Mouse (Mus musculus) MEL (cell line): ENCODE data around the gene Klhl41. TPM values are rescaled to one million over a fixed set of nuclear protein-coding genes. Genes with fewer than 3 reads are reported as not detected.

Experiments used
- DNase-seq: peaks from one replicate; pipeline ENCODE4 v3.0.0; 2011; ENCODE audit warnings: low read depth, low spot score
- H3K27ac ChIP-seq: 2 replicates; pipeline ENCODE4 v1.5.1; 2012; ENCODE audit warnings: low read depth, mild to moderate bottlenecking, control low read depth, low read length, moderate library complexity; ENCODE audit not compliant: control insufficient read depth
- H3K27me3 ChIP-seq, 2 experiments: fragments of 150-350 bp in 1 of 2; sonication (generic) in 1 of 2; 2 replicates each; pipeline ENCODE4 v1.6.1; 2012; ENCODE audit warnings: low read length in 2 of 2, mild to moderate bottlenecking in 2 of 2, improper control_type of control experiment in 1 of 2, moderate library complexity in 1 of 2; ENCODE audit not compliant: insufficient read depth in 2 of 2, control insufficient read depth in 1 of 2
- H3K36me3 ChIP-seq, 2 experiments: 2 replicates each; pipeline ENCODE4 v1.6.1; 2012 to 2014; ENCODE audit warnings: low read length in 2 of 2, improper control_type of control experiment in 1 of 2, inconsistent platforms in 1 of 2, mild to moderate bottlenecking in 1 of 2; ENCODE audit not compliant: insufficient read depth in 2 of 2, control insufficient read depth in 1 of 2
- H3K4me1 ChIP-seq, 2 experiments: fragments of 150-350 bp in 1 of 2; sonication (generic) in 1 of 2; 2 replicates each; pipeline ENCODE4 v1.6.1; 2012; ENCODE audit warnings: low read length in 2 of 2, improper control_type of control experiment in 1 of 2, mild to moderate bottlenecking in 1 of 2; ENCODE audit not compliant: insufficient read depth in 2 of 2, control insufficient read depth in 1 of 2
- H3K4me3 ChIP-seq, 2 experiments: fragments of 150-350 bp in 1 of 2; sonication (generic) in 1 of 2; 2 replicates each; pipeline ENCODE4 v1.5.1; 2012; ENCODE audit warnings: low read depth in 2 of 2, low read length in 2 of 2, mild to moderate bottlenecking in 2 of 2, moderate library complexity in 2 of 2, control low read depth in 1 of 2, improper control_type of control experiment in 1 of 2; ENCODE audit not compliant: control insufficient read depth in 1 of 2, insufficient read depth in 1 of 2
- H3K79me2 ChIP-seq: 2 replicates; pipeline ENCODE4 v1.6.1; 2012; ENCODE audit warnings: mild to moderate bottlenecking, low read length, moderate library complexity; ENCODE audit not compliant: control insufficient read depth, poor library complexity, insufficient read depth
- H3K9ac ChIP-seq: 2 replicates; pipeline ENCODE4 v1.6.1; 2012; ENCODE audit warnings: low read depth, mild to moderate bottlenecking, control low read depth, low read length, moderate library complexity; ENCODE audit not compliant: control insufficient read depth, poor library complexity, severe bottlenecking
- H3K9me3 ChIP-seq: fragments of 150-350 bp; sonication (generic); replicated peaks from 2 replicates; pipeline ENCODE4 v1.6.1; 2012; ENCODE audit warnings: mild to moderate bottlenecking, low read length, improper control_type of control experiment, moderate library complexity; ENCODE audit not compliant: insufficient read depth
- CHD1 ChIP-seq: IDR thresholded peaks from 2 replicates; pipeline ENCODE4 v1.6.1; 2012; ENCODE audit warnings: low read depth, mild to moderate bottlenecking, inconsistent platforms, low read length, improper control_type of control experiment
- CTCF ChIP-seq, 3 experiments: IDR thresholded peaks in 2 of 3; conservative IDR thresholded peaks in 1 of 3; 2 replicates each; pipeline ENCODE4 v1.5.1; 2011 to 2012; ENCODE audit warnings: low read length in 3 of 3, low read depth in 2 of 3, mild to moderate bottlenecking in 2 of 3, improper control_type of control experiment in 1 of 3, inconsistent platforms in 1 of 3, mixed read lengths in 1 of 3, moderate library complexity in 1 of 3; ENCODE audit not compliant: control insufficient read depth in 1 of 3, insufficient read depth in 1 of 3, poor library complexity in 1 of 3, severe bottlenecking in 1 of 3
- ELF1 ChIP-seq: IDR thresholded peaks from 2 replicates; pipeline ENCODE4 v1.6.1; 2014; ENCODE audit warnings: low read depth, mild to moderate bottlenecking, inconsistent platforms, low read length, improper control_type of control experiment, moderate library complexity
- ETS1 ChIP-seq: IDR thresholded peaks from 2 replicates; pipeline ENCODE4 v1.6.1; 2012; ENCODE audit warnings: low read depth, mild to moderate bottlenecking, inconsistent platforms, low read length, improper control_type of control experiment, moderate library complexity
- GABPA ChIP-seq: IDR thresholded peaks from 2 replicates; pipeline ENCODE4 v1.6.1; 2012; ENCODE audit warnings: low read depth, mild to moderate bottlenecking, inconsistent platforms, low read length, improper control_type of control experiment, moderate library complexity
- MAZ ChIP-seq: IDR thresholded peaks from 2 replicates; pipeline ENCODE4 v1.6.1; 2012; ENCODE audit warnings: low read depth, mild to moderate bottlenecking, inconsistent platforms, low read length, improper control_type of control experiment
- MYC ChIP-seq: IDR thresholded peaks from 2 replicates; pipeline ENCODE4 v1.6.1; 2011; ENCODE audit warnings: low read depth, mild to moderate bottlenecking, low read length, improper control_type of control experiment, moderate library complexity
- NRF1 ChIP-seq: IDR thresholded peaks from 2 replicates; pipeline ENCODE4 v1.6.1; 2014; ENCODE audit warnings: low read depth, mild to moderate bottlenecking, inconsistent platforms, low read length, improper control_type of control experiment, moderate library complexity; ENCODE audit not compliant: poor library complexity, insufficient read depth, severe bottlenecking
- RAD21 ChIP-seq: IDR thresholded peaks from 2 replicates; pipeline ENCODE4 v1.6.1; 2011; ENCODE audit warnings: mild to moderate bottlenecking, low read depth, low read length, improper control_type of control experiment
- RCOR1 ChIP-seq: IDR thresholded peaks from 2 replicates; pipeline ENCODE4 v1.6.1; 2012; ENCODE audit warnings: low read depth, mild to moderate bottlenecking, inconsistent platforms, low read length, improper control_type of control experiment
- TAL1 ChIP-seq: IDR thresholded peaks from 2 replicates; pipeline ENCODE4 v1.6.1; 2012; ENCODE audit warnings: mild to moderate bottlenecking, inconsistent platforms, low read length, moderate library complexity, mixed read lengths
- USF1 ChIP-seq: IDR thresholded peaks from 2 replicates; pipeline ENCODE4 v1.6.1; 2014; ENCODE audit warnings: low read depth, mild to moderate bottlenecking, inconsistent platforms, low read length, improper control_type of control experiment, moderate library complexity
- USF2 ChIP-seq, 2 experiments: IDR thresholded peaks; 2 replicates each; pipeline ENCODE4 v1.6.1; 2011 to 2012; ENCODE audit warnings: improper control_type of control experiment in 2 of 2, low read length in 2 of 2, borderline replicate concordance in 1 of 2, inconsistent platforms in 1 of 2, low read depth in 1 of 2, mild to moderate bottlenecking in 1 of 2; ENCODE audit not compliant: insufficient read depth in 1 of 2
- ZNF384 ChIP-seq: IDR thresholded peaks from 2 replicates; pipeline ENCODE4 v1.6.1; 2012; ENCODE audit warnings: low read depth, mild to moderate bottlenecking, inconsistent platforms, low read length, improper control_type of control experiment
- polyA plus RNA-seq, 2 experiments: library from polyadenylated mRNA; stranded (reverse) in 1 of 2; unstranded in 1 of 2; fragments of >175 nt in 1 of 2; fragments of >200 nt in 1 of 2; gene quantifications; 2 replicates each; pipeline versions ENCODE4 v1.2.1 to v1.2.4; 2012; ENCODE audit warnings: low replicate concordance in 2 of 2, low read depth in 1 of 2; ENCODE audit not compliant: insufficient read length in 2 of 2, insufficient read depth in 1 of 2, missing spikeins in 1 of 2
- total RNA-seq: library from RNA; depleted of rRNA; stranded (reverse); fragments of 300-350 nt; gene quantifications from 2 replicates; pipeline ENCODE4 v1.2.3, GENCODE M21; 2012

Gene Klhl41
- total and polyA plus RNA-seq, 3 experiments = 0.04 to 0.12 TPM; not detected in 1

DNA sequence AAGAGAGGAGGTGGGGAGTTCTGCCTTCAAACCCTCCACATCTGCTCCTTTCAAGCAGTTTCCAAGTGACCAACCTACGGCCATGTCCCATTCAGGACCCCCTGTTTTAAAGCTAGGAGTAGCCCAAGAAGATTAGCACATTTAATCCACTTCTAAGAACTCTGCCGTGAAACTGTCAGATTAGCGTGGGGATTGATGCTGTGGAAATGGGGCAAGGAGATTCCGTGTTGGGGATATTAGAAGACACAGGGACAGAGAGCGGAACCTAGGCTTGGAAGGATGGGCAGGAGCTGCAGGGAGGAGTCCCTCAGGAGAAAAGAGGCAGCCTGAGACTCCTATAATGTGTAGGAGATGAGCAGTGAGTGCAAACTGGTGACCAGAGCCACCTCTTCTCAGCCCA, 20.2 kb upstream of the Klhl41 start:
- H3K4me3 ChIP-seq = no peak overlapping the region
- no peak for DNase-seq
- no peaks in the 10 kb centered on the region for H3K9me3 ChIP-seq
- no peak overlapping the region for H3K9ac ChIP-seq
- no peak overlapping the region for H3K27ac ChIP-seq
- H3K79me2 ChIP-seq = no peaks in the 10 kb centered on the region; the same call in 1 of the 2 replicates
- TF ChIP-seq GABPA (no peak), CHD1 (no peak), ZNF384 (no peak), MAZ (no peak), RAD21 (no peak)
- peaks cover 0 to 4% of the 10 kb centered on the region in 2 experiments; a peak in 2 of 4 replicates for H3K4me1 ChIP-seq
- H3K36me3 ChIP-seq = no peaks in the 10 kb centered on the region; a peak in 1 of 4 replicates
- H3K27me3 ChIP-seq = no peaks in the 10 kb centered on the region

DNA sequence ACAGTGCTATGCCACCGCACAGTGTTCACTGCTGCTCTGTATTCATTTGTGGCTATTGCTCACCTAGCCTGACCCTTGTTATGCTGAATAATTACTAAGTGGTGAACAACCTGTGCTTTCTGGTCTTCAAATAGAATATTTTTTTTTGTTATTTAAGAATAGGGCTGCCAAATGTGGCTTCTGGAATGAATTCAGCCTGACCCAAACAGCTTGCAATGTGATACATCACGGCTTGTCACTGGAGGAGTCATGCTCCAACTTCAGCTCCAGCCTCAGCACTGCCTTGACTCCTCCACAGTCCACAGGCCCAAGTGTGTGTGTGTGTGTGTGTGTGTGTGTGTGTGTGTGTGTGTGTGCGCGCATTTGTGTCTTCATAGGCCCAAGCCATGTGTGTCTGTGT, 10.6 kb upstream of the Klhl41 start:
- H3K36me3 ChIP-seq = 0 out of 4 replicates have a peak, but pooled peaks cover 0 to 2% of the 10 kb centered on the region in 2 experiments
- H3K27ac ChIP-seq = no peak overlapping the region
- no peak overlapping the region for H3K9ac ChIP-seq
- TF ChIP-seq ELF1 = no peak
- no peak for TF ChIP-seq RCOR1
- no peak for TF ChIP-seq NRF1
- TF ChIP-seq ETS1 = no peak
- no peak for TF ChIP-seq CHD1
- TF ChIP-seq RAD21 = no peak
- TF ChIP-seq MYC = no peak
- TF ChIP-seq TAL1 = no peak
- TF ChIP-seq USF2 (IDR thresholded peaks at IDR 0.05; ENCODE audit: borderline replicate concordance in 1 of 2, insufficient read depth in 1 of 2, low read depth in 1 of 2, low read length in 2 of 2) = no peak
- no peak for TF ChIP-seq USF1
- no peak for TF ChIP-seq CTCF (IDR thresholded peaks at IDR 0.05 in 2 of 3, conservative IDR thresholded peaks at IDR 0.05 in 1 of 3; ENCODE audit: control insufficient read depth in 1 of 3, insufficient read depth in 1 of 3, low read depth in 2 of 3, low read length in 3 of 3, poor library complexity in 1 of 3, severe bottlenecking in 1 of 3)
- no peak for DNase-seq
- H3K27me3 ChIP-seq = no peaks in the 10 kb centered on the region
- H3K4me3 ChIP-seq = no peak overlapping the region
- H3K79me2 ChIP-seq = no peaks in the 10 kb centered on the region
- no peaks in the 10 kb centered on the region for H3K9me3 ChIP-seq
- no peaks in the 10 kb centered on the region for H3K4me1 ChIP-seq
